Mouse (Mus musculus): ENCODE measurements around the gene Olfr1357. TPM values are rescaled to one million over a fixed set of nuclear protein-coding genes. Genes with fewer than 3 reads are reported as not detected.

Olfr1357 gene
- polyA plus RNA-seq, 1 experiment from 2014 or later = not detected

GRCm38 (mm10) chr10:78591406-78592328 is 26.2 kb downstream of the Olfr1357 start, which contains the start of gene Syde1:
Gene Syde1 (minus strand): TSS chr10:78591964.
- Histone ChIP-seq H3K4me1 (peaks cover 12% of the 10 kb centered on the region), H3K27me3 (ENCODE audit: insufficient read depth, poor library complexity, severe bottlenecking) (no peaks in the 10 kb centered on the region), H3K36me3 (peaks cover 32% of the 10 kb centered on the region), H3K4me3 (peak within 1 kb of the TSS; percentile 74), H3K9me3 (no peaks in the 10 kb centered on the region), H3K27ac (peak within 1 kb of the TSS; percentile 96)
- WGBS = 5% methylated on average over 50 of the region's 54 CpGs
- DNase-seq (ENCODE audit: low spot score) = peak; percentile 79

GRCm38 (mm10) chr10:78590744-78591143 is 27.1 kb downstream of the Olfr1357 start:
- H3K27ac ChIP-seq = peak overlapping the region; percentile 96
- H3K9me3 ChIP-seq = no peaks in the 10 kb centered on the region
- peak; percentile 76 for DNase-seq (ENCODE audit: low spot score)
- WGBS = 20% methylated on average over 9 of the region's 9 CpGs
- H3K27me3 ChIP-seq (ENCODE audit: insufficient read depth, poor library complexity, severe bottlenecking) = no peaks in the 10 kb centered on the region
- peak overlapping the region; percentile 74 for H3K4me3 ChIP-seq
- peaks cover 41% of the 10 kb centered on the region for H3K36me3 ChIP-seq
- H3K4me1 ChIP-seq = peaks cover 12% of the 10 kb centered on the region

- peak; percentile 13 for DNase-seq (ENCODE audit: low spot score)
- peaks cover 12% of the 10 kb centered on the region for H3K4me1 ChIP-seq
- peaks cover 49% of the 10 kb centered on the region for H3K36me3 ChIP-seq
- H3K27ac ChIP-seq = peak overlapping the region; percentile 52; the same call in 1 of the 2 replicates
- H3K27me3 ChIP-seq (ENCODE audit: insufficient read depth, poor library complexity, severe bottlenecking) = no peaks in the 10 kb centered on the region
- WGBS = 91% methylated on average over 8 of the region's 8 CpGs
- no peaks in the 10 kb centered on the region for H3K9me3 ChIP-seq
- peak overlapping the region; percentile 74; the same call in 1 of the 2 replicates for H3K4me3 ChIP-seq
These were observed 28.0 kb downstream of the Olfr1357 start for GRCm38 (mm10) chr10:78589901-78590300.

- Histone ChIP-seq H3K4me3 (no peak overlapping the region), H3K4me1 (peaks cover 12% of the 10 kb centered on the region), H3K27ac (no peak overlapping the region), H3K36me3 (peaks cover 55% of the 10 kb centered on the region), H3K27me3 (ENCODE audit: insufficient read depth, poor library complexity, severe bottlenecking) (no peaks in the 10 kb centered on the region), H3K9me3 (no peaks in the 10 kb centered on the region)
- peak; percentile 62 for DNase-seq (ENCODE audit: low spot score)
- 92% methylated on average over 18 of the region's 18 CpGs for WGBS
These were observed 28.6 kb downstream of the Olfr1357 start for GRCm38 (mm10) chr10:78589291-78589690.

DNA sequence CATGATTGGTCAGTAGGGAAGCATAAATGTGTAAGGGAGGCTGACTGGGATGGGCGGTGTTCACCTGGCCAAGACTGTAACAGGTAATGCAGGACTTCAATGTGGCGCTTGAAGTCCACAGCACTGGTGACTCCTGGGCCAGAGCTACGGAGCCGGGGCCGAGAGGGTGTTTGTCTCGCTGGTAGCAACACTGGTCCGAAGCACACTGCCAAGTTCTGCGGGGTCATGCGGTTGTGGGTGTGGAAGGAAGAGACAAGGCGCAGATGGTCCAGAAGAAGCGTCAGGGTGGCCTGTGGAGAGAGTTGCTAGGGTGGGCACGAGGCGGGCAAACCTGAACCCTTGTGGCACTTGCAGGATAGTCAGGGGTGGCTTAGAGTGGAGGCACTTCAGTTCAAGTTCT is 31.8 kb downstream of the Olfr1357 start:
- 94% methylated on average over 13 of the region's 13 CpGs for WGBS
- Histone ChIP-seq H3K36me3 (peaks cover 83% of the 10 kb centered on the region), H3K9me3 (no peaks in the 10 kb centered on the region), H3K4me3 (no peak overlapping the region), H3K27me3 (ENCODE audit: insufficient read depth, poor library complexity, severe bottlenecking) (no peaks in the 10 kb centered on the region), H3K27ac (no peak overlapping the region), H3K4me1 (peaks cover 12% of the 10 kb centered on the region)
- peak; percentile 71 for DNase-seq (ENCODE audit: low spot score)

DNA sequence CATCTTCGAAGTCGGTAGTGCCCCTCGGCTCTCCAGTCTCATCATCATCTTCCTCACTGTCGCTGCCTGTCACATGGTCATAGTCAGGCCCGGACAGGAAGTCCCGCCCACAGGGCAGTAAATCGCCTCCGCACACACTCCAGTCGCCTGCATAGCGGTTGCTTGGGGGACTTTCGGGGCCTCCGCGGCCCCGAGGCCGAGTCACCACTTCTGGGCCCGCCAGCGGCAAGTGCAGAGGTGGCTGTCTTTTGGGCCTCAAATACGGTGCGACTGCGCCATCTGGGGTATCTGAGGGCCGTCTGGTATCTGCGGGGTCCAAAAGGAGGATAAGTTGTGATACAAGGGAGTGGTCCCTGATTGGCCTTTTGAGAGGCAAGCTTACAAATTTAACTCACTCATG is 32.3 kb downstream of the Olfr1357 start:
- Histone ChIP-seq H3K4me3 (no peak overlapping the region), H3K9me3 (no peaks in the 10 kb centered on the region), H3K4me1 (peaks cover 9% of the 10 kb centered on the region), H3K36me3 (peaks cover 87% of the 10 kb centered on the region), H3K27ac (no peak overlapping the region), H3K27me3 (ENCODE audit: insufficient read depth, poor library complexity, severe bottlenecking) (no peaks in the 10 kb centered on the region)
- peak; percentile 74 for DNase-seq (ENCODE audit: low spot score)
- 86% methylated on average over 22 of the region's 22 CpGs for WGBS

DNA sequence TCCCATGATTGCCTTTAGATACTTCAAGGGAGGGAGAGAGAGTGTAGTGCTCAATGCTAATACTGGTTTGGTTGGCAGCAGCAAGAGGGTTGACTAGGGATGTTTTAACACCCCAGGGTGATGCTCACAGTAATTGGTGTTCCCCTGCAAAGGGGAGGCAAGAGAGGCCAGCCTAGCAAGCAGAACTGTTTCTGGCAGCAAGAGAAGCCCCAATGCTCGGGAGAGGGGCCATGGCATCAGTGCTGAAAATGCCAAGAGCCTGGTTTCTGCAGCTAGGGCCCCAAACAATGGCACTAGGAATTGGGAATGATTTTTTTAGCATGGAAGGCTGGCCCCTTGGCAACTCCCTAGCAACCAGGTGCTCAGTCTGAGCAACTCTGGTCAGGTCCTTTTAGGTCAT is 32.9 kb downstream of the Olfr1357 start:
- Histone ChIP-seq H3K9me3 (no peaks in the 10 kb centered on the region), H3K27ac (no peak overlapping the region), H3K36me3 (peaks cover 93% of the 10 kb centered on the region), H3K4me3 (no peak overlapping the region), H3K27me3 (ENCODE audit: insufficient read depth, poor library complexity, severe bottlenecking) (no peaks in the 10 kb centered on the region), H3K4me1 (peaks cover 3% of the 10 kb centered on the region; the same call in 1 of the 2 replicates)
- peak; percentile 61 for DNase-seq (ENCODE audit: low spot score)
- whole genome bisulfite sequencing = 71% methylated on average over 1 of the region's 1 CpGs

DNA sequence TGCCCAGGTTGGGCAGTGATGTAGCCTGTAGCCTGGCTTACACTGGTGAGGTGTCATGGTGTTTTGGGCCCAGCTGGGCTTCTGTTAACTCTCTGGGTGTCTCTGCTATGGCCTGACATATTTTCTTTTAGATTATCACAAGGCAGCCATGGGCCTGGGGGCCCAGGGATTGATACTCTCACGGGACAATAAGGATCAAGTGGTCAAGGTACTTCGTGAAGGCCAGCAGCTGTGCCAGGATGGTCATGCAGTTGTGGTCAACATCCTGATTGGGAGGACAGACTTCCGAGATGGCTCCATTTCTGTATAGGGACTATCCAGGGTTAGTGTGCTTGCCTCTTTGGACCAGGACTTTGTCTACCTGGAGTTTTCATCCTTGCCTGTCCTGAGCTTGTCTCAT is 33.9 kb downstream of the Olfr1357 start:
- H3K36me3 ChIP-seq = peaks cover 93% of the 10 kb centered on the region
- no peak overlapping the region for H3K27ac ChIP-seq
- H3K27me3 ChIP-seq (ENCODE audit: insufficient read depth, poor library complexity, severe bottlenecking) = no peaks in the 10 kb centered on the region
- no peaks in the 10 kb centered on the region; the same call in 1 of the 2 replicates for H3K4me1 ChIP-seq
- peak; percentile 66 for DNase-seq (ENCODE audit: low spot score)
- H3K9me3 ChIP-seq = no peaks in the 10 kb centered on the region
- H3K4me3 ChIP-seq = no peak overlapping the region
- 75% methylated on average over 3 of the region's 3 CpGs for WGBS

GRCm38 (mm10) chr10:78583347-78583746 is 34.5 kb downstream of the Olfr1357 start:
- Histone ChIP-seq H3K4me3 (no peak overlapping the region), H3K9me3 (no peaks in the 10 kb centered on the region), H3K27ac (no peak overlapping the region), H3K36me3 (peaks cover 93% of the 10 kb centered on the region), H3K27me3 (ENCODE audit: insufficient read depth, poor library complexity, severe bottlenecking) (no peaks in the 10 kb centered on the region), H3K4me1 (no peaks in the 10 kb centered on the region; the same call in 1 of the 2 replicates)
- DNase-seq (ENCODE audit: low spot score) = peak; percentile 73
- WGBS = 72% methylated on average over 9 of the region's 9 CpGs

GRCm38 (mm10) chr10:78581121-78581520 is 36.8 kb downstream of the Olfr1357 start:
- Histone ChIP-seq H3K4me3 (no peak overlapping the region), H3K36me3 (peaks cover 91% of the 10 kb centered on the region), H3K9me3 (no peaks in the 10 kb centered on the region), H3K27ac (no peak overlapping the region), H3K4me1 (no peaks in the 10 kb centered on the region; the same call in 1 of the 2 replicates), H3K27me3 (ENCODE audit: insufficient read depth, poor library complexity, severe bottlenecking) (no peaks in the 10 kb centered on the region)
- WGBS = 82% methylated on average over 7 of the region's 7 CpGs
- DNase-seq (ENCODE audit: low spot score) = peak; percentile 69

GRCm38 (mm10) chr10:78578204-78578603 is 39.7 kb downstream of the Olfr1357 start:
- Histone ChIP-seq H3K27ac (no peak overlapping the region), H3K9me3 (no peaks in the 10 kb centered on the region), H3K36me3 (peaks cover 62% of the 10 kb centered on the region), H3K27me3 (ENCODE audit: insufficient read depth, poor library complexity, severe bottlenecking) (no peaks in the 10 kb centered on the region), H3K4me3 (no peak overlapping the region), H3K4me1 (peaks cover 10% of the 10 kb centered on the region; the same call in 1 of the 2 replicates)
- WGBS = 72% methylated on average over 3 of the region's 3 CpGs
- peak; percentile 11 for DNase-seq (ENCODE audit: low spot score)

- Histone ChIP-seq H3K9me3 (no peaks in the 10 kb centered on the region), H3K27me3 (ENCODE audit: insufficient read depth, poor library complexity, severe bottlenecking) (no peaks in the 10 kb centered on the region), H3K27ac (no peak overlapping the region), H3K4me3 (no peak overlapping the region), H3K4me1 (peaks cover 10% of the 10 kb centered on the region; the same call in 1 of the 2 replicates), H3K36me3 (peaks cover 51% of the 10 kb centered on the region)
- WGBS = 89% methylated on average over 16 of the region's 16 CpGs
- peak; percentile 67 for DNase-seq (ENCODE audit: low spot score)
These were observed 41.3 kb downstream of the Olfr1357 start for GRCm38 (mm10) chr10:78576435-78577184.

Data from heart, embryonic 10.5 days (tissue).